Mouse (Mus musculus) kidney, postnatal 0 days (tissue): ENCODE measurements around the gene Uvrag. TPM values are rescaled to one million over a fixed set of nuclear protein-coding genes. Genes with fewer than 3 reads are reported as not detected.
"Not testable (repeated sequence)": the region's sequence is repeated elsewhere in the genome, so short reads cannot be mapped to it uniquely, and the experiment has no call there.

Experiments used
- ATAC-seq: fragments of 200-750 bp; cut with Nextera tagmentation; replicated peaks from 2 replicates; pipeline ENCODE4 v1.8.0; 2017; ENCODE audit warnings: low read depth, moderate number of reproducible peaks, moderate TSS enrichment, moderate library complexity; ENCODE audit not compliant: low FRiP score
- DNase-seq: peaks from one replicate; pipeline ENCODE4 v3.0.0-alpha.2; 2016; ENCODE audit warnings: low spot score
- H3K27ac ChIP-seq: fragments of 300-500 bp; sonication (generic); 2 replicates; pipeline ENCODE4 v1.5.1; 2014; ENCODE audit warnings: mild to moderate bottlenecking
- H3K27me3 ChIP-seq: fragments of 300-500 bp; sonication (generic); 2 replicates; pipeline ENCODE4 v1.6.1; 2014; ENCODE audit warnings: low read length, mixed read lengths; ENCODE audit not compliant: insufficient read depth
- H3K36me3 ChIP-seq: fragments of 300-500 bp; sonication (generic); 2 replicates; pipeline ENCODE4 v1.6.1; 2014; ENCODE audit warnings: low read length, mixed read lengths; ENCODE audit not compliant: insufficient read depth
- H3K4me1 ChIP-seq: fragments of 300-500 bp; sonication (generic); replicated peaks from 2 replicates; pipeline ENCODE4 v1.6.1; 2014; ENCODE audit warnings: antibody characterized with exemption, low read length, mixed read lengths; ENCODE audit not compliant: insufficient read depth
- H3K4me2 ChIP-seq: fragments of 300-500 bp; sonication (generic); 2 replicates; pipeline ENCODE4 v1.6.1; 2014; ENCODE audit warnings: mild to moderate bottlenecking, low read length, moderate library complexity, mixed read lengths
- H3K4me3 ChIP-seq: fragments of 300-500 bp; sonication (generic); replicated peaks from 2 replicates; pipeline ENCODE4 v1.5.1; 2014; ENCODE audit warnings: low read depth, low read length
- H3K9ac ChIP-seq: fragments of 300-500 bp; sonication (generic); 2 replicates; pipeline ENCODE4 v1.6.1; 2014; ENCODE audit warnings: low read depth, low read length
- H3K9me3 ChIP-seq: fragments of 300-500 bp; sonication (generic); replicated peaks from 2 replicates; pipeline ENCODE4 v1.6.1; 2016; ENCODE audit warnings: low read length, inconsistent platforms, mixed read lengths
- CTCF ChIP-seq: IDR thresholded peaks from 2 replicates; pipeline ENCODE4 v1.5.1; 2016; ENCODE audit warnings: antibody characterized with exemption, low read depth, mild to moderate bottlenecking, moderate library complexity
- WGBS: fragments of 180-500 bp; shearing (Covaris S2); extraction: QIAGEN DNeasy Blood & Tissue Kit; methylation state at CpG from one replicate; pipeline ENCODE4 v1.1.7; 2014; 5-methylcytosine and 5-hydroxymethylcytosine counted together
- polyA plus RNA-seq: library from polyadenylated mRNA; unstranded; fragments of >200 nt; fragmentation: Nextera tagmentation; extraction: Ambion mirVana; gene quantifications from 2 replicates; pipeline ENCODE4 v1.2.1, GENCODE M21; 2015

The Uvrag gene
- polyA plus RNA-seq, 1 experiment from 2014 or later, result 19.0 TPM

- H3K27ac ChIP-seq, result 0 out of 2 replicates have a peak overlapping the region, but pooled peaks have one; percentile 3
- DNase-seq (peak; percentile 19), ATAC-seq (no peak)
- no peak for TF ChIP-seq CTCF
- no peaks in the 10 kb centered on the region for H3K9me3 ChIP-seq
- 17% methylated on average over 2 of the region's 2 CpGs for WGBS
- peaks cover 5% of the 10 kb centered on the region for H3K4me1 ChIP-seq
- no peak overlapping the region for H3K9ac ChIP-seq
- H3K4me2 ChIP-seq, result peak overlapping the region; percentile 30; the same call in 1 of the 2 replicates
- H3K4me3 ChIP-seq, result no peak overlapping the region
- no peaks in the 10 kb centered on the region for H3K36me3 ChIP-seq
- no peaks in the 10 kb centered on the region for H3K27me3 ChIP-seq
These were observed 75.0 kb downstream of the Uvrag start for GRCm38 (mm10) chr7:99065920-99066319.

GRCm38 (mm10) chr7:99065391-99065831 lies 75.5 kb downstream of the Uvrag start:
- no peak for TF ChIP-seq CTCF
- Histone ChIP-seq H3K4me3 (no peak overlapping the region), H3K36me3 (no peaks in the 10 kb centered on the region), H3K9ac (peak overlapping the region; percentile 27; the same call in 1 of the 2 replicates), H3K9me3 (no peaks in the 10 kb centered on the region), H3K4me1 (peaks cover 5% of the 10 kb centered on the region), H3K4me2 (peak overlapping the region; percentile 30; the same call in 1 of the 2 replicates), H3K27me3 (no peaks in the 10 kb centered on the region), H3K27ac (peak overlapping the region; percentile 63; the same call in 1 of the 2 replicates)
- 4% methylated on average over 11 of the region's 11 CpGs for WGBS
- DNase-seq, result peak; percentile 93
- peak; percentile 68 for ATAC-seq

GRCm38 (mm10) chr7:99064795-99065194 lies 76.1 kb downstream of the Uvrag start:
- no peaks in the 10 kb centered on the region for H3K27me3 ChIP-seq
- peaks cover 5% of the 10 kb centered on the region for H3K4me1 ChIP-seq
- no peak for TF ChIP-seq CTCF
- DNase-seq (no peak), ATAC-seq (no peak)
- no peak overlapping the region for H3K27ac ChIP-seq
- no peak overlapping the region for H3K4me3 ChIP-seq
- H3K36me3 ChIP-seq, result no peaks in the 10 kb centered on the region
- H3K9ac ChIP-seq, result no peak overlapping the region
- 48% methylated on average over 3 of the region's 3 CpGs for WGBS
- H3K9me3 ChIP-seq, result no peaks in the 10 kb centered on the region
- no peak overlapping the region; the same call in 1 of the 2 replicates for H3K4me2 ChIP-seq

DNA sequence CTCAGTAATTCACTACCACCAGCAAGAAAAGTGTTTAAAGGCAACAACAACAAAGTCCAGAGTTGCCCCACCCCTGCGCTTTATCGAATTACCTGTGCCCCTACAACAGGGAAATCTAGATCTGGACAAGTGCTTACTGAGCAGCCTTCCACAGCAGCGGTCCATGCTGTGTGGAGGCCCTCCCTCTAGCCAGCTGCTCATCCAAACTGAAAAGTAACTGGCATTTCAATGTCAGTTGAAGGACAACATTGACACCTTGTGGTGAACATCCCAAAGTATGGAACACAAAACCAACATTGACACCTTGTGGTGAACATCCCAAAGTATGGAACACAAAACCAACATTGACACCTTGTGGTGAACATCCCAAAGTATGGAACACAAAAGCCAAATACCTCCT lies 78.7 kb downstream of the Uvrag start:
- WGBS, result 57% methylated on average over 3 of the region's 3 CpGs

DNA sequence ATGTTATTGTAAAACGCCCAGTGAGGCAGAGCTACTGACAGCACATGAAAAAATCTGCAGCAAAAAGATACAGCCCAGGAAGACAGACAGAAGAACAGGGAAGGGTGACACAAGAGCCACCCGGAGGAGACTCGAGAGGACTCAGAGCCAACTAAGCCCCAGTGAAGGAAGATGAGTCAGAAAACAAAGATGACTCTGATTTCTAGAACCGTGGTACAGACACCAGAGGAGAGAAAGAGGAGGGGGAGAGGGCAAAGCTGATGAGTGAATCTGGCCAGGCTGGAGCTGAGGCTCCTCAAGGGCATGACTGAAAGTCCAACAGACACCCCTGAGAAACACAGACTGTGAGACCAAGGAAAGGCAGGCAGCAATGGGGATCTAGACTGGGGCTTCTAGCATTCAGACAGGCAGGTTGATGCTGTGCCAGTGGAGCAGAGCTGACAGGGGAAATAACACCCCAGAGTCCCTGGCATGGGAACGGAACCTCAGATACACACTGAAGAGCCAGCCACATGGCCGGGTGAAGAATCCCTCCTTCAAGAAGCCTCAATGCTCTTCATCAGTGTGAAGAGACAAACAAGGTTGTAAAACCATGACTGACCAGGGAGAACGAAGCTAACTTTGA lies 79.8 kb downstream of the Uvrag start:
- no peak overlapping the region for H3K27ac ChIP-seq
- no peak for DNase-seq
- H3K9ac ChIP-seq, result no peak overlapping the region
- ATAC-seq, result no peak
- no peaks in the 10 kb centered on the region for H3K36me3 ChIP-seq
- H3K4me1 ChIP-seq, result peaks cover 5% of the 10 kb centered on the region
- WGBS, result 62% methylated on average over 7 of the region's 7 CpGs
- H3K27me3 ChIP-seq, result no peaks in the 10 kb centered on the region
- H3K4me3 ChIP-seq, result no peak overlapping the region
- no peaks in the 10 kb centered on the region for H3K9me3 ChIP-seq
- no peak overlapping the region for H3K4me2 ChIP-seq
- TF ChIP-seq CTCF, result no peak

More for the DNA sequence above, 78.7 kb downstream of the Uvrag start:
- ATAC-seq (peak; percentile 12; the same call in 1 of the 2 replicates), DNase-seq (peak; percentile 69)
- H3K9me3 ChIP-seq, H3K4me3 ChIP-seq, H3K4me1 ChIP-seq, H3K27me3 ChIP-seq, H3K9ac ChIP-seq, H3K27ac ChIP-seq, H3K4me2 ChIP-seq, H3K36me3 ChIP-seq: not testable (repeated sequence)
- TF ChIP-seq CTCF, result peak; percentile 66

GRCm38 (mm10) chr7:99060476-99060875 lies 80.5 kb downstream of the Uvrag start:
- no peak overlapping the region for H3K4me3 ChIP-seq
- DNase-seq (no peak), ATAC-seq (no peak)
- H3K36me3 ChIP-seq, result no peaks in the 10 kb centered on the region
- no peaks in the 10 kb centered on the region for H3K27me3 ChIP-seq
- no peaks in the 10 kb centered on the region; the same call in 1 of the 2 replicates for H3K4me1 ChIP-seq
- no peak overlapping the region for H3K27ac ChIP-seq
- no peak for TF ChIP-seq CTCF
- 87% methylated on average over 5 of the region's 5 CpGs for WGBS
- no peak overlapping the region for H3K4me2 ChIP-seq
- H3K9ac ChIP-seq, result no peak overlapping the region
- no peaks in the 10 kb centered on the region for H3K9me3 ChIP-seq

GRCm38 (mm10) chr7:99059934-99060333 lies 81.0 kb downstream of the Uvrag start:
- Histone ChIP-seq H3K9ac (no peak overlapping the region), H3K9me3 (no peaks in the 10 kb centered on the region), H3K36me3 (peaks cover 5% of the 10 kb centered on the region; the same call in 1 of the 2 replicates), H3K27me3 (no peaks in the 10 kb centered on the region), H3K4me3 (no peak overlapping the region), H3K4me2 (no peak overlapping the region), H3K4me1 (no peaks in the 10 kb centered on the region), H3K27ac (no peak overlapping the region)
- 95% methylated on average over 8 of the region's 8 CpGs for WGBS
- TF ChIP-seq CTCF, result no peak
- ATAC-seq (no peak), DNase-seq (no peak)
